Mouse (Mus musculus) hindbrain, embryonic 15.5 days (tissue): ENCODE results near the gene Ube2m. TPM values are rescaled to one million over a fixed set of nuclear protein-coding genes. Genes with fewer than 3 reads are reported as not detected.
A peak's percentile ranks its signal among the peaks of the same experiment; 100 is the strongest.

Source experiments
- ATAC-seq: fragments of 200-750 bp; cut with Nextera tagmentation; 2 replicates; pipeline ENCODE4 v1.8.0; 2017; ENCODE audit warnings: low read depth, moderate number of reproducible peaks, moderate TSS enrichment; ENCODE audit not compliant: low FRiP score
- H3K27ac ChIP-seq: fragments of 300-500 bp; sonication (generic); replicated peaks from 2 replicates; pipeline ENCODE4 v1.5.1; 2015; ENCODE audit warnings: mild to moderate bottlenecking, inconsistent platforms
- H3K27me3 ChIP-seq: fragments of 300-500 bp; sonication (generic); 2 replicates; pipeline ENCODE4 v1.6.1; 2015; ENCODE audit warnings: control low read depth, inconsistent platforms
- H3K36me3 ChIP-seq: fragments of 300-500 bp; sonication (generic); 2 replicates; pipeline ENCODE4 v1.6.1; 2015; ENCODE audit warnings: control low read depth, inconsistent platforms
- H3K4me1 ChIP-seq: fragments of 300-500 bp; sonication (generic); replicated peaks from 2 replicates; pipeline ENCODE4 v1.6.1; 2015; ENCODE audit warnings: control low read depth, inconsistent platforms
- H3K4me2 ChIP-seq: fragments of 300-500 bp; sonication (generic); 2 replicates; pipeline ENCODE4 v1.6.1; 2015; ENCODE audit warnings: moderate library complexity, mild to moderate bottlenecking, inconsistent platforms
- H3K4me3 ChIP-seq: fragments of 300-500 bp; sonication (generic); 2 replicates; pipeline ENCODE4 v1.5.1; 2015; ENCODE audit warnings: mild to moderate bottlenecking, inconsistent platforms
- H3K9ac ChIP-seq: fragments of 300-500 bp; sonication (generic); 2 replicates; pipeline ENCODE4 v1.6.1; 2015; ENCODE audit warnings: inconsistent platforms
- H3K9me3 ChIP-seq: fragments of 300-500 bp; sonication (generic); 2 replicates; pipeline ENCODE4 v1.6.1; 2016; ENCODE audit warnings: control low read depth, inconsistent platforms
- WGBS: fragments of 180-500 bp; shearing (Covaris S2); methylation state at CpG from one replicate; pipeline ENCODE4 v1.1.7; 2015; 5-methylcytosine and 5-hydroxymethylcytosine counted together
- polyA plus RNA-seq: library from polyadenylated mRNA; unstranded; fragments of >200 nt; fragmentation: Nextera tagmentation; extraction: Ambion mirVana; gene quantifications from 2 replicates; pipeline ENCODE4 v1.2.1, GENCODE M21; 2015

Gene Ube2m
- polyA plus RNA-seq, 1 experiment from 2014 or later = 163 TPM

DNA sequence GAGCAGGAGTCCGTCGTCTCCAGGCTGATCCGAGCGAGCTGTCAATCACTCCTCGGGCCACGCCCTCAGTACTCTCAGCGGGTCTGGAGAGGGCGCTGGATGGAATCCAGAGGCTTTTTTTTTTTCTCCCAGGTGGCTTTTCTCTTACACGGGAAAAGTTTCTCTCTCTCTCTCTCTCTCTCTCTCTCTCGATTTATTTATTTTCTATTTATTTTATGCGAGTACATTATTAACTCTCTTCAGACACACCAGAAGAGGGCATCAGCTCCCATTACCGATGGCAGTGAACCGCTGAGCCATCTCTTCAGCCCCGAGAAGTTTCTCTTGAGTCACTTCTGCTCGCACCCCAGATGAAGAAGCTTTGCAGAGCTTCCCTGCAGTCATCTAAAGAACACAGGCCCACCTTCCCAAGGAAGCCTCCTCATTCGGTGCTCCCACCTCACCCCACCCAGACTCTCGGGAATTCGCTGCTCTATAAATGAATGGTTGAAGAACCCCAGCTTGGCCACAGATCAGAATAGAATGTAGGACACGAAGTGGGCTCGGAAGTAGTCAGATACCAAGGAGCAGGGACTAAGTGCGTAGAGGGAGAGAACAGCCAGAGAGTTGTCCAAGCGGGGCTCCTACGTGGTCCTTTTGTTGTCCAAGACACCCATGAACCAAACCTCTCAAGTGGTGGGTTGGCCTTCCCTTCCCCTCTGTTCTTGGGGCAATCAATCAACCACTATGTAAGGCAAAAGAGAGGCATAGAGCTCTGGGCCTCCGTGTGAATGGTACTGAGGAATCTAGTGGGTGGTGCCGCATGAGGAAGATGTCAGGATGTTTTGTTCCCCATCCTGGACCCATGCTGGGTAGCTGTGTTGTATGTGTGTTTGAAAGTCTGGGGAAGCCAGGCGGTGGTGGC is 27.8 kb downstream of the Ube2m start, which contains the start of gene Zbtb45:
TSS of gene Zbtb45 (minus strand) at position 30 of the 904 bp plus-strand sequence.
- WGBS = 4% methylated on average over 26 of the region's 26 CpGs
- H3K36me3 ChIP-seq = peaks cover 19% of the 10 kb centered on the region
- no peak for ATAC-seq
- H3K27me3 ChIP-seq = no peaks in the 10 kb centered on the region
- H3K4me3 ChIP-seq = peak within 1 kb of the TSS; percentile 84
- peak within 1 kb of the TSS; percentile 95 for H3K27ac ChIP-seq
- H3K4me2 ChIP-seq = peak within 1 kb of the TSS; percentile 80
- H3K4me1 ChIP-seq = peaks cover 31% of the 10 kb centered on the region
- no peaks in the 10 kb centered on the region for H3K9me3 ChIP-seq
- H3K9ac ChIP-seq = peak within 1 kb of the TSS; percentile 83

GRCm38 (mm10) chr7:13009143-13010004 is 28.7 kb downstream of the Ube2m start:
- H3K9me3 ChIP-seq = no peaks in the 10 kb centered on the region
- H3K4me3 ChIP-seq = peak overlapping the region; percentile 84
- peak overlapping the region; percentile 83 for H3K9ac ChIP-seq
- H3K4me2 ChIP-seq = peak overlapping the region; percentile 80
- no peaks in the 10 kb centered on the region for H3K27me3 ChIP-seq
- peak; percentile 89 for ATAC-seq
- WGBS = under 1% methylated on average over 42 of the region's 42 CpGs
- peaks cover 26% of the 10 kb centered on the region for H3K36me3 ChIP-seq
- H3K27ac ChIP-seq = peak overlapping the region; percentile 95
- peaks cover 31% of the 10 kb centered on the region for H3K4me1 ChIP-seq

DNA sequence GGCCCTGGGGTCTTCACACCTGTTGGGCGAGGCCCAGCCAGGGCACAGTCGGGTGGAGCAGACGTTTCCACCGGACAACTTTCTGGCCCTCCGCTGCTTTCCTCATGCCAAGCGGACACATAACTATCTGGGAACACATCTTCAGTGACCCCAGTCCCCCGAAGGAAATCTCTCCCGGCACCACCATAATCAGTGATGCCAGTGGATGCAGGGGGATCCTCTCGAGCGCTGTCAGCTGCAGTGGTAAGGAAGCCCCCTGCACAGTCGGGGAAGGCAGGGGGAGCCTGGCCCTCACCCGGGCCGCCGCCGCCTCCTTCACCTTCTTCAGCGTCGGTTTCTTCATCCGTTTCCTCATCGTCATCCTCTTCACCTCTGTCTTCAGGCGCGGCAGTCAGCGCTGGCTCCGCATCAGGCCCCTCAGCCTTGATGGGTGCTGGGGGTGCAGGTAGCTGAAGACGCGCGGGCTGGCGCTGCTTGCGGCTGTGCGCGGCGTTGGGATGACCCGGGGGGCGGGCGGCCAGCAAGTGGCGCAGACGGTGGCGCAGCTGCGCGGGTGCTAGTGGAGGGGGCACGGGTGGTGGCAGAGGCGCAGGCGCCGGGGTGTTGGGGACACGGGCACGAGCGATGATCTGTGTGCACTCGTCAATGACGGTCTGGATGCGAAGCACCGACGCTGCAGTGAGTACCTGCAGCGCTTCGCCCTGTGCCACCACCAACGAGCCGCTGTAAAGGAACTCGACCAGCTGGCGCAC is 30.6 kb downstream of the Ube2m start:
- peak overlapping the region; percentile 80 for H3K4me2 ChIP-seq
- no peaks in the 10 kb centered on the region for H3K9me3 ChIP-seq
- H3K4me1 ChIP-seq = peaks cover 31% of the 10 kb centered on the region
- 36% methylated on average over 57 of the region's 57 CpGs for WGBS
- no peak overlapping the region for H3K27ac ChIP-seq
- peaks cover 32% of the 10 kb centered on the region for H3K36me3 ChIP-seq
- no peaks in the 10 kb centered on the region for H3K27me3 ChIP-seq
- ATAC-seq = no peak
- peak overlapping the region; percentile 21 for H3K4me3 ChIP-seq
- H3K9ac ChIP-seq = peak overlapping the region; percentile 17; the same call in 1 of the 2 replicates

GRCm38 (mm10) chr7:13006531-13006930 is 31.5 kb downstream of the Ube2m start:
- no peaks in the 10 kb centered on the region for H3K27me3 ChIP-seq
- no peak overlapping the region for H3K27ac ChIP-seq
- H3K9me3 ChIP-seq = no peaks in the 10 kb centered on the region
- WGBS = 86% methylated on average over 10 of the region's 10 CpGs
- H3K4me3 ChIP-seq = no peak overlapping the region
- H3K9ac ChIP-seq = no peak overlapping the region
- H3K36me3 ChIP-seq = peaks cover 33% of the 10 kb centered on the region
- no peak for ATAC-seq
- H3K4me2 ChIP-seq = no peak overlapping the region
- H3K4me1 ChIP-seq = peaks cover 31% of the 10 kb centered on the region

DNA sequence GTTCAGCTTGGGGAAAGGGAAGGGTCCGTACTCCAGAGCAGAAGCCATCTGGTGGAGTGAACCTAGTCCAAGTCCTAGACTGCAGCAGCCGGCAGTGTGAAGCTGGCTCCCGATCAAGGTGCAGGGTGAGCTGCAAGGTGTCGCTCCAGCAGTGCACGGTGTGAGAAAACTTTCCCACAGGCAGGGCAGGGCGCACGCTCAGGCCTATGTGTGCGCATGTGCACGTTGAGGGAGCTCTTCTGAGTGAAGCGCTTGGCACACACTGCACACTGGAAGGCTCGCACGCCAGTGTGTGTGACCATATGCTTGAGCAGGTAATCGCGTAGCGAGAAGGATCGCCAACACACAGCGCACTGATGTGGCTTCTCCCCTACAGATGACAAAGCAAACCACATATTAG is 32.1 kb downstream of the Ube2m start:
- no peaks in the 10 kb centered on the region for H3K9me3 ChIP-seq
- no peak for ATAC-seq
- H3K4me3 ChIP-seq = no peak overlapping the region
- H3K27me3 ChIP-seq = no peaks in the 10 kb centered on the region
- H3K27ac ChIP-seq = no peak overlapping the region
- no peak overlapping the region for H3K4me2 ChIP-seq
- H3K4me1 ChIP-seq = peaks cover 31% of the 10 kb centered on the region
- 85% methylated on average over 17 of the region's 17 CpGs for WGBS
- H3K36me3 ChIP-seq = peaks cover 33% of the 10 kb centered on the region
- no peak overlapping the region for H3K9ac ChIP-seq

GRCm38 (mm10) chr7:13003380-13003779 is 34.7 kb downstream of the Ube2m start:
- H3K4me3 ChIP-seq = no peak overlapping the region
- H3K9ac ChIP-seq = no peak overlapping the region
- ATAC-seq = no peak
- H3K9me3 ChIP-seq = no peaks in the 10 kb centered on the region
- H3K4me2 ChIP-seq = no peak overlapping the region
- 78% methylated on average over 5 of the region's 5 CpGs for WGBS
- peaks cover 18% of the 10 kb centered on the region for H3K4me1 ChIP-seq
- H3K27me3 ChIP-seq = no peaks in the 10 kb centered on the region
- H3K27ac ChIP-seq = no peak overlapping the region
- peaks cover 33% of the 10 kb centered on the region for H3K36me3 ChIP-seq

- Histone ChIP-seq H3K4me3 (no peak overlapping the region), H3K36me3 (peaks cover 21% of the 10 kb centered on the region), H3K27ac (no peak overlapping the region), H3K4me2 (no peak overlapping the region), H3K9ac (no peak overlapping the region), H3K4me1 (0 out of 2 replicates have a peak, but pooled peaks cover 2% of the 10 kb centered on the region), H3K9me3 (no peaks in the 10 kb centered on the region), H3K27me3 (no peaks in the 10 kb centered on the region)
- ATAC-seq = no peak
- whole genome bisulfite sequencing = 81% methylated on average over 1 of the region's 1 CpGs
Observed at GRCm38 (mm10) chr7:13001584-13001983, 36.5 kb downstream of the Ube2m start.

GRCm38 (mm10) chr7:12998851-12999250 is 39.2 kb downstream of the Ube2m start, which contains the start of gene Trim28:
Gene Trim28, plus strand, starts transcription at chr7:12999114.
- no peaks in the 10 kb centered on the region for H3K4me1 ChIP-seq
- no peak within 1 kb of the TSS for H3K4me3 ChIP-seq
- 87% methylated on average over 3 of the region's 3 CpGs for WGBS
- no peaks in the 10 kb centered on the region for H3K9me3 ChIP-seq
- no peak within 1 kb of the TSS for H3K9ac ChIP-seq
- H3K36me3 ChIP-seq = peaks cover 6% of the 10 kb centered on the region; the same call in 1 of the 2 replicates
- H3K27ac ChIP-seq = no peak within 1 kb of the TSS
- no peak within 1 kb of the TSS for H3K4me2 ChIP-seq
- H3K27me3 ChIP-seq = no peaks in the 10 kb centered on the region
- ATAC-seq = no peak

- Histone ChIP-seq H3K36me3 (peaks cover 6% of the 10 kb centered on the region; the same call in 1 of the 2 replicates), H3K27ac (no peak within 1 kb of the TSS), H3K9ac (no peak within 1 kb of the TSS), H3K4me2 (no peak within 1 kb of the TSS), H3K9me3 (no peaks in the 10 kb centered on the region), H3K4me3 (no peak within 1 kb of the TSS), H3K4me1 (no peaks in the 10 kb centered on the region), H3K27me3 (no peaks in the 10 kb centered on the region)
- 84% methylated on average over 5 of the region's 5 CpGs for WGBS
- ATAC-seq = no peak
Observed at GRCm38 (mm10) chr7:12998053-12998452, 40.0 kb downstream of the Ube2m start, which contains the start of gene Slc27a5. Gene Slc27a5, minus strand, starts transcription at chr7:12998192.

DNA sequence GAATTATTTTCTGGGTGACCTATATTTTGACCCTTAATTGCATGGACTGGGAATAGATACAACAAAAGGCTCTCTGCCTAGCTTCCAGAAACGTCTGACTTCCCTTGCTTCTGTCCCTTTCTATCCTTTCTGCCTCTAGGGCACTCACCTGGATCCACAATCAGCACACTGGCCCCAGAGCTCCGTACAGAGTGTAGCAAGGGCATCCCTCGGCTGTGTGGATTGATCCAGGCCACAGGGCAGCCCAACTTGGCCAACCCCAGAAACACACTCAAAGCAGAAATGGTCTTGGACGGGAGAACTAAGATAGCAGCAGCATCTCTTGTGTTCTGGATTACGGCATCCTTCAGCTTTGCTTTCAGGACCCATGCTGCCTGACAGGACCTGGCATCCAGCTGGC is 40.8 kb downstream of the Ube2m start:
- no peak overlapping the region for H3K27ac ChIP-seq
- no peak for ATAC-seq
- no peaks in the 10 kb centered on the region for H3K36me3 ChIP-seq
- no peaks in the 10 kb centered on the region for H3K9me3 ChIP-seq
- H3K4me2 ChIP-seq = no peak overlapping the region
- no peak overlapping the region for H3K9ac ChIP-seq
- H3K4me3 ChIP-seq = no peak overlapping the region
- no peaks in the 10 kb centered on the region for H3K4me1 ChIP-seq
- 70% methylated on average over 5 of the region's 5 CpGs for WGBS
- no peaks in the 10 kb centered on the region for H3K27me3 ChIP-seq

GRCm38 (mm10) chr7:12995862-12996261 is 42.2 kb downstream of the Ube2m start:
- Histone ChIP-seq H3K36me3 (no peaks in the 10 kb centered on the region), H3K27me3 (no peaks in the 10 kb centered on the region), H3K27ac (no peak overlapping the region), H3K9ac (no peak overlapping the region), H3K4me3 (no peak overlapping the region), H3K4me2 (no peak overlapping the region), H3K4me1 (no peaks in the 10 kb centered on the region), H3K9me3 (no peaks in the 10 kb centered on the region)
- ATAC-seq = no peak
